Mouse (Mus musculus): ENCODE measurements around the gene Soga1. TPM values are rescaled to one million over a fixed set of nuclear protein-coding genes. Genes with fewer than 3 reads are reported as not detected.

Soga1 gene
- total and polyA plus RNA-seq, 3 experiments: 2.6 to 16.4 (median 6.0) TPM

DNA sequence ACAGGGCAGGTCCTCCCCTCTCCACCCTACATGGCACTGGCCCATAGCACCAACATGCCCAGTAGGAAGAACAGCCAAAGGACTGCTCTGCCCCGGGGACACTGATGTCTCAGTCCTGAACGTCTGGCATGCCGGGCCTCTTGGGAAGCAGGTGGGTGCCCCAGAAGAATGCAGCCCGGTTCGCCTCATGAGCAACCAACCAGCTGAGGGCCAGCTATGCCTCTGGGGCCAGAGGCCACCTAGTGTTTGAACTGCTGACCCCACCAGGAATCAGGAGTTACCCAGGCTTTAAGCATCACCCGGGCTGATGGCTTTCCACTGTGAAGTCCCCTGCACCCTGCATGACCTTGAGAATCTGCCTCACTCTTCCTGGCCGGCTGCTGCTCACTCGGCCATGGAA lies 26.6 kb downstream of the Soga1 start:
- Histone ChIP-seq H3K4me1 (ENCODE audit: insufficient read depth, low read depth, low read length) (0 out of 2 replicates have a peak, but pooled peaks cover 2% of the 10 kb centered on the region), H3K9me3 (replicated peaks) (no peaks in the 10 kb centered on the region), H3K27me3 (ENCODE audit: insufficient read depth, low read length) (peaks cover 61% of the 10 kb centered on the region), H3K4me3 (ENCODE audit: low read depth, low read length) (no peak overlapping the region), H3K36me3 (replicated peaks) (no peaks in the 10 kb centered on the region)
- TF ChIP-seq POLR2AphosphoS5 (IDR thresholded peaks at IDR 0.05; ENCODE audit: insufficient replicate concordance, low read depth, low read length) (no peak), TAL1 (conservative IDR thresholded peaks at IDR 0.05; ENCODE audit: low read depth, low read length) (no peak)
- DNase-seq (ENCODE audit: low spot score): no peak
- ATAC-seq (ENCODE audit: extremely low read depth, insufficient number of reproducible peaks, low FRiP score, poor library complexity, severe bottlenecking): no peak

DNA sequence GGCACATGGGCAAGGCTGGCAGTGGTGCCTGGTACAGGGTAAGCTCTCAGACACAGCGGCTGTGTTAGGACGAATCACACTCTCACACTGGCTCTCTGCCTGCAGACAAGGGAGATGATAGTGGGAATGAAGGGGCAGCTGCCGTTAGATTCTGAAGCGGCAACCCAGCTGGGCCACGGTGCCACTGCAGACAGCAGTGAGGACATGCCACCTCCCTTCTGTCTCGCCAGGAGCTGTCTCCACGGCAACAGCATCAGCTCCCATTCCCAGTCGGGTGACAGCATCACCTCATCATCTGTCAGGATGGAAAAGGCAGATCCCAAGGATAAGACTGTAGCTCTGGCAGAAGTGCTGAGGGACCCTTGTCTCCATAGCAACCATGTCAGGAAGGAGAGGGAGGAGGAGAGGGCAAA lies 29.2 kb downstream of the Soga1 start:
- no peak for TF ChIP-seq TAL1 (conservative IDR thresholded peaks at IDR 0.05; ENCODE audit: low read depth, low read length)
- no peak for TF ChIP-seq POLR2AphosphoS5 (IDR thresholded peaks at IDR 0.05; ENCODE audit: insufficient replicate concordance, low read depth, low read length)
- TF ChIP-seq GATA1 (IDR thresholded peaks at IDR 0.05; ENCODE audit: borderline replicate concordance, low read length): no peak
- TF ChIP-seq CTCF (IDR thresholded peaks at IDR 0.05; ENCODE audit: low read depth, low read length): no peak
- no peak for TF ChIP-seq GATA2 (IDR thresholded peaks at IDR 0.05; ENCODE audit: borderline replicate concordance, low read depth, low read length)
- H3K4me3 ChIP-seq (ENCODE audit: low read depth, low read length): no peak overlapping the region
- ATAC-seq (ENCODE audit: extremely low read depth, insufficient number of reproducible peaks, low FRiP score, poor library complexity, severe bottlenecking) (no peak), DNase-seq (ENCODE audit: low spot score) (no peak)
- H3K4me1 ChIP-seq (ENCODE audit: insufficient read depth, low read depth, low read length): 0 out of 2 replicates have a peak, but pooled peaks cover 2% of the 10 kb centered on the region
- no peaks in the 10 kb centered on the region for H3K9me3 ChIP-seq (replicated peaks)
- H3K36me3 ChIP-seq (replicated peaks): no peaks in the 10 kb centered on the region
- H3K27me3 ChIP-seq (ENCODE audit: insufficient read depth, low read length): peaks cover 51% of the 10 kb centered on the region

DNA sequence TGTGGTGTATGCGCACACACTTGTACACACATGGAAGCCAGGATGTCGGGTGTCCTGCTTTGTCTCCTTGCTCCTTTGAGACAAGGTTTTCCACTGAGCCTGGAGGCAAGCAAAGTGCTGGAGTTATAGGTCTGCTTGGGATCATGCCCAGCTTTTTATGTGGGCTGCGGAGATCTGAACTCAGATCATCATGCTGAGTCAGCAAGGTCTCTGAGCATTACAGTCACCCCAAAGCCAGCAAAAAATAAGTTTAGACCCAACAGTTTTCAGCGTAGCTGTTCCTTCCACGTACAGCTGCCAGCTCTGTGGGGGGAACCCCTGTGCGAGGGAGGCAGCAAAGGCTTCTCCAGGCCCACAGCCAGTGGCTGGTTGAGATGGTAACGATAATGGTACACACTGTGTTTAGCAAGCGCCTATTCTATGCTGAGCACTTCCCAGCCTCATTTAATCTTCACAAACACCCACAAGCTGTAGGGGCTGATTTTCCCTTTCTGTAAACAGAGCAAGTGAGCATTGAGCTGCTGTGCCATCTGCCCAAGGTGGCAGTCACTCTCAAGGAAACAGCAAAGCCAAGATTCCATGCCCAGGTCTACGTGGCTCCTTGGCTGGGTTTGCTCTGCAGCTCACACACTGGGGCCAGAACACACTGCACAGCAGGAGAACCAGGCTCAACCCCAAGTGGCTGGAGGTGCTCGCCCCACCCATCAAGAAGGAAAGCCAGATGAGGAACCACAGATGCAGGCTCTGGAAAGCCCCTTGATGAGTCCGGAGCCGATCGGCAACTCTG lies 30.5 kb downstream of the Soga1 start:
- H3K9me3 ChIP-seq (replicated peaks): no peaks in the 10 kb centered on the region
- no peak overlapping the region for H3K4me3 ChIP-seq (ENCODE audit: low read depth, low read length)
- peaks cover 41% of the 10 kb centered on the region for H3K27me3 ChIP-seq (ENCODE audit: insufficient read depth, low read length)
- H3K4me1 ChIP-seq (ENCODE audit: insufficient read depth, low read depth, low read length): 0 out of 2 replicates have a peak, but pooled peaks cover 2% of the 10 kb centered on the region
- ATAC-seq (ENCODE audit: extremely low read depth, insufficient number of reproducible peaks, low FRiP score, poor library complexity, severe bottlenecking) (no peak), DNase-seq (ENCODE audit: low spot score) (no peak)
- H3K36me3 ChIP-seq (replicated peaks): no peaks in the 10 kb centered on the region
- no peak for TF ChIP-seq TAL1 (conservative IDR thresholded peaks at IDR 0.05; ENCODE audit: low read depth, low read length)
- TF ChIP-seq GATA1 (IDR thresholded peaks at IDR 0.05; ENCODE audit: borderline replicate concordance, low read length): no peak
- no peak for TF ChIP-seq CTCF (IDR thresholded peaks at IDR 0.05; ENCODE audit: low read depth, low read length)
- no peak for TF ChIP-seq GATA2 (IDR thresholded peaks at IDR 0.05; ENCODE audit: borderline replicate concordance, low read depth, low read length)
- TF ChIP-seq POLR2AphosphoS5 (IDR thresholded peaks at IDR 0.05; ENCODE audit: insufficient replicate concordance, low read depth, low read length): no peak

DNA sequence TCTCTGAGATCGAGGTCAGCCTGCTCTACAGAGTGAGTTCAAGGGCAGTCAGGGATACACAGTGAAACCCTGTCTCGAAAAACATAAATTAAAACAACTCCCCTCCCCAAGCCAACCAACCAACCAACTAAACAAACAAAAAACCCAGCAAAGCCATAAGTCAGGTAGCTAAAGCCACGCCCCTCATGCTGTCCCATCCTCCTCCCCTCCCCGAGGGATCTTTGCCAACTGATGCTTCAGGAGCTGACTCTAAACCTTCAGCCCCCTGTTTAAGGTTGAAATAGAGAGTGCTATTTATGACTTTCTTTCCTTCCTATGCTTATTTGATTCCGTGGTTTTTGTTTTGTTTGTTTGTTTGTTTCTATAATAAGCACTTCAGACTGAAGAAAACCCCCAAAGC lies 32.1 kb downstream of the Soga1 start:
- Histone ChIP-seq H3K4me3 (ENCODE audit: low read depth, low read length) (no peak overlapping the region), H3K9me3 (replicated peaks) (no peaks in the 10 kb centered on the region), H3K4me1 (ENCODE audit: insufficient read depth, low read depth, low read length) (peaks cover 2% of the 10 kb centered on the region; the same call in 1 of the 2 replicates), H3K27me3 (ENCODE audit: insufficient read depth, low read length) (peaks cover 39% of the 10 kb centered on the region), H3K36me3 (replicated peaks) (no peaks in the 10 kb centered on the region)
- ATAC-seq (ENCODE audit: extremely low read depth, insufficient number of reproducible peaks, low FRiP score, poor library complexity, severe bottlenecking) (no peak), DNase-seq (ENCODE audit: low spot score) (no peak)
- TF ChIP-seq GATA2 (IDR thresholded peaks at IDR 0.05; ENCODE audit: borderline replicate concordance, low read depth, low read length) (no peak), GATA1 (IDR thresholded peaks at IDR 0.05; ENCODE audit: borderline replicate concordance, low read length) (no peak), TAL1 (conservative IDR thresholded peaks at IDR 0.05; ENCODE audit: low read depth, low read length) (no peak), CTCF (IDR thresholded peaks at IDR 0.05; ENCODE audit: low read depth, low read length) (no peak), POLR2AphosphoS5 (IDR thresholded peaks at IDR 0.05; ENCODE audit: insufficient replicate concordance, low read depth, low read length) (no peak)

DNA sequence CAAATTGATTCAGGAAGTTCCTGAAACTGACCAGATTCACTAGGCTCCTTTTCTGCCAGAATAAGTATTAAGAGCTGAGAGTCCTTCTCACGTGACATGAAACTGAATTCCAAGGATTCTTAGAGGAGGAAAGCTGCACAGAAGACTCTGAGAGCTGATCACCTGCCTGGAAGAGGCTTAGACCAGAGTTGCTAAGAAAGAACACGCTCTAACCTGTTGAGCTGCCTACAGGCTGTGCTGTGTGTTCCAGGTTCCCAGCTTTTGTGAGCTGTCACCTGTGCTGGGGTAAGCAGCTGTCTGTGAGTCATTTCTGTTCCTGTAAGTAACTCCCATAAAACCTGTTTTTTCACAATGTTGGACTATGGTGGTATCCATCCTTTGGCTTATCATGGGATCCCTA lies 33.1 kb downstream of the Soga1 start:
- no peak for TF ChIP-seq TAL1 (conservative IDR thresholded peaks at IDR 0.05; ENCODE audit: low read depth, low read length)
- TF ChIP-seq POLR2AphosphoS5 (IDR thresholded peaks at IDR 0.05; ENCODE audit: insufficient replicate concordance, low read depth, low read length): no peak
- TF ChIP-seq CTCF (IDR thresholded peaks at IDR 0.05; ENCODE audit: low read depth, low read length): no peak
- TF ChIP-seq GATA1 (IDR thresholded peaks at IDR 0.05; ENCODE audit: borderline replicate concordance, low read length): no peak
- no peak for TF ChIP-seq GATA2 (IDR thresholded peaks at IDR 0.05; ENCODE audit: borderline replicate concordance, low read depth, low read length)
- no peak for DNase-seq (ENCODE audit: low spot score)
- Histone ChIP-seq H3K4me1 (ENCODE audit: insufficient read depth, low read depth, low read length) (peaks cover 9% of the 10 kb centered on the region), H3K9me3 (replicated peaks) (no peaks in the 10 kb centered on the region), H3K27me3 (ENCODE audit: insufficient read depth, low read length) (peaks cover 45% of the 10 kb centered on the region), H3K36me3 (replicated peaks) (no peaks in the 10 kb centered on the region), H3K4me3 (ENCODE audit: low read depth, low read length) (no peak overlapping the region)
- no peak for ATAC-seq (ENCODE audit: extremely low read depth, insufficient number of reproducible peaks, low FRiP score, poor library complexity, severe bottlenecking)

DNA sequence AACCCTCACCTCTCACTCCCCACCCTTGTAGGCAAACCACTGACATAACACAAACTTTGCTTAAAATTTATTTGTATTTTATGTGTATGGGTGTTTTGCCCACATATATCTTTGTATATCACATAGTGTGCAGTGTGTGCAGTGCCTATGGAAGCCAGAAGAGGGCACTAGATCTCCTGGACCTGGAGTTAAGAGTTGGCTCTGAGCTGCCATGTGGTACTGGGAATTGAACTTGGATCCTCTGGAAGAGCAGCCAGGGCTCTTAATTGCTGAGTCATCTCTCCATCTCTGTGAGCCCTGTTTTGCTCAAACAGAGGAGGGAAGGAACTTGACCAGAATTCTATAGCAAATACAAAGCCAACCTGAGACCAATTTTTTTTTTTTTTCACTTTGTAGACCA lies 35.1 kb downstream of the Soga1 start:
- Histone ChIP-seq H3K27me3 (ENCODE audit: insufficient read depth, low read length) (peaks cover 52% of the 10 kb centered on the region), H3K4me1 (ENCODE audit: insufficient read depth, low read depth, low read length) (peaks cover 21% of the 10 kb centered on the region), H3K9me3 (replicated peaks) (no peaks in the 10 kb centered on the region), H3K4me3 (ENCODE audit: low read depth, low read length) (no peak overlapping the region), H3K36me3 (replicated peaks) (no peaks in the 10 kb centered on the region)
- no peak for TF ChIP-seq TAL1 (conservative IDR thresholded peaks at IDR 0.05; ENCODE audit: low read depth, low read length)
- TF ChIP-seq GATA2 (IDR thresholded peaks at IDR 0.05; ENCODE audit: borderline replicate concordance, low read depth, low read length): no peak
- no peak for DNase-seq (ENCODE audit: low spot score)
- ATAC-seq (ENCODE audit: extremely low read depth, insufficient number of reproducible peaks, low FRiP score, poor library complexity, severe bottlenecking): no peak
